Mouse (Mus musculus): ENCODE measurements around the gene Camsap2.

GRCm38 (mm10) chr1:136329426-136329825 is 16.5 kb downstream of the Camsap2 start:
- TF ChIP-seq GATA1 (IDR thresholded peaks at IDR 0.05; ENCODE audit: borderline replicate concordance, low read length) (no peak), FLI1 (IDR thresholded peaks at IDR 0.05; ENCODE audit: low read length) (no peak)

Data from megakaryocyte, embryonic 14.5 days (primary cell).